Mouse (Mus musculus) ES-E14 (cell line): ENCODE data around the gene Bola2.

Experiments used
- CHD2 ChIP-seq: IDR thresholded peaks from 2 replicates; pipeline ENCODE4 v1.6.1; 2014; ENCODE audit warnings: mild to moderate bottlenecking, low read depth, low read length, inconsistent platforms
- MAFK ChIP-seq: IDR thresholded peaks from 2 replicates; pipeline ENCODE4 v1.6.1; 2014; ENCODE audit warnings: mild to moderate bottlenecking, low read depth, low read length, inconsistent platforms; ENCODE audit not compliant: insufficient read depth
- ZC3H11A ChIP-seq: IDR thresholded peaks from 2 replicates; pipeline ENCODE4 v1.6.1; 2012; ENCODE audit warnings: low read depth, mild to moderate bottlenecking, inconsistent platforms, low read length, borderline replicate concordance

DNA sequence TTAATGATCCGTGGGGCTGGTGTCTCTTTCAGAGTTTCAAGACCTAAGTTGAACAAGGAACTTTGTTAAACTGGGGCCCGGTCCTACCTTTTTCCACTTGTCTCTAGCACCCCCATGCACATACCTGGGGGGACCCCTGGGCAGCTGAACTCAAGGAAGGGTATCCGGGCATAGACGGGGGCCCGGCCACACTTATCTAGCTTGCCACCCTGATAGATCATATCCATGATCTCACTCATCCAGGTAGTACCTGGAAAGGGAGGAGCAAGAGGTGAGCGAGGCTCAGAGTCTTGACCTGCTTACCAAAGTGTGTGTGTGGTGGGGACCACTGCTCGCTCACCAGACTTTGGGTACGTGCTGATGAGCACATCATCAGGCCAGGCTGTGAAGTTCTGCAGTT is 20.1 kb upstream of the Bola2 start:
- TF ChIP-seq CHD2: no peak
- no peak for TF ChIP-seq MAFK
- TF ChIP-seq ZC3H11A: no peak
